Mouse (Mus musculus) limb, embryonic 11.5 days (tissue): Measurements from ENCODE around the gene Epyc. TPM values are rescaled to one million over a fixed set of nuclear protein-coding genes. Genes with fewer than 3 reads are reported as not detected.

Experiments used
- ATAC-seq: fragments of 200-750 bp; cut with Nextera tagmentation; 2 replicates; pipeline ENCODE4 v1.8.0; 2017; ENCODE audit warnings: low read depth; ENCODE audit not compliant: insufficient number of reproducible peaks, low FRiP score, low TSS enrichment
- DNase-seq: peaks from one replicate; pipeline ENCODE4 v3.0.0-alpha.2; 2015; ENCODE audit warnings: low spot score
- H3K27ac ChIP-seq: fragments of 300-500 bp; sonication (generic); replicated peaks from 2 replicates; pipeline ENCODE4 v1.5.1; 2014; ENCODE audit warnings: low read depth, mild to moderate bottlenecking, low read length
- H3K27me3 ChIP-seq: fragments of 300-500 bp; sonication (generic); 2 replicates; pipeline ENCODE4 v1.6.1; 2014; ENCODE audit warnings: mild to moderate bottlenecking, low read length, mixed read lengths; ENCODE audit not compliant: control insufficient read depth, insufficient read depth
- H3K36me3 ChIP-seq: fragments of 300-500 bp; sonication (generic); 2 replicates; pipeline ENCODE4 v1.6.1; 2014; ENCODE audit warnings: mild to moderate bottlenecking, low read length, moderate library complexity, mixed read lengths; ENCODE audit not compliant: control insufficient read depth, insufficient read depth
- H3K4me1 ChIP-seq: fragments of 300-500 bp; sonication (generic); 2 replicates; pipeline ENCODE4 v1.6.1; 2014; ENCODE audit warnings: low read length, mixed read lengths; ENCODE audit not compliant: control insufficient read depth, insufficient read depth
- H3K4me2 ChIP-seq: fragments of 300-500 bp; sonication (generic); 2 replicates; pipeline ENCODE4 v1.6.1; 2014; ENCODE audit warnings: low read depth, mild to moderate bottlenecking, moderate library complexity; ENCODE audit not compliant: severe bottlenecking
- H3K4me3 ChIP-seq: fragments of 300-500 bp; sonication (generic); 2 replicates; pipeline ENCODE4 v1.5.1; 2014; ENCODE audit warnings: low read depth, low read length
- H3K9ac ChIP-seq: fragments of 300-500 bp; sonication (generic); 2 replicates; pipeline ENCODE4 v1.6.1; 2014; ENCODE audit warnings: mild to moderate bottlenecking, low read length
- H3K9me3 ChIP-seq: fragments of 300-500 bp; sonication (generic); 2 replicates; pipeline ENCODE4 v1.6.1; 2016; ENCODE audit warnings: low read length; ENCODE audit not compliant: control insufficient read depth
- WGBS: fragments of 180-500 bp; shearing (Covaris S2); extraction: QIAGEN DNeasy Blood & Tissue Kit; methylation state at CpG from one replicate; pipeline ENCODE4 v1.1.7; 2014; 5-methylcytosine and 5-hydroxymethylcytosine counted together
- polyA plus RNA-seq: library from polyadenylated mRNA; unstranded; fragments of >200 nt; fragmentation: Nextera tagmentation; extraction: Ambion mirVana; gene quantifications from 2 replicates; pipeline ENCODE4 v1.2.1, GENCODE M21; 2014

Epyc gene
- polyA plus RNA-seq = 0.54 and 1.4 TPM in 2 replicates

- H3K4me1 ChIP-seq = no peaks in the 10 kb centered on the region
Observed at GRCm38 (mm10) chr10:97643768-97644167, at the start of gene Epyc. TSS of gene Epyc (plus strand) at chr10:97644068.

DNA sequence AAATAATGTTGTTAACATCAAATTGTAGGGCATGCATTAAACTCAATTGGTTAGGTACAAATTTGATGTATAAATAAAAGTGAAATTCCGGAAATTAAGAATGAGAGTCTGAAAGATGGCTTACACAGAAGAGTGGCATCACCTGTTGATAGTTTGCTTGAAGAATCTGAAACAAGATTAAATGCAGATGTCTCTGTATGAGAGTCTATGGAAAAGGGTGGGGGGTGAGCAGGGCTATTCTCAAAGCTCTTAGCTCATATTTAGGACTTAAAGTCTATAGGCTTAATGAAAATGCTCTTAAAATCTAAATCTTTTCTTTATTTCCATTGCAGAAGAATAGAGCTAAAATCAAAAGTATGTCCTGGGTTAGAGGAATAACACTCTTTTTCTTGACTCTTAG lies 48.2 kb upstream of the Epyc start:
- H3K36me3 ChIP-seq = no peaks in the 10 kb centered on the region
- ATAC-seq (no peak), DNase-seq (no peak)
- no peak overlapping the region for H3K4me3 ChIP-seq
- H3K9ac ChIP-seq = no peak overlapping the region
- H3K27ac ChIP-seq = no peak overlapping the region
- no peaks in the 10 kb centered on the region for H3K9me3 ChIP-seq
- no peaks in the 10 kb centered on the region for H3K4me1 ChIP-seq
- WGBS = 63% methylated on average over 1 of the region's 1 CpGs
- H3K27me3 ChIP-seq = no peaks in the 10 kb centered on the region
- no peak overlapping the region for H3K4me2 ChIP-seq

More at GRCm38 (mm10) chr10:97643768-97644167, at the start of gene Epyc:
- ATAC-seq (no peak), DNase-seq (no peak)
- no peak within 1 kb of the TSS for H3K4me2 ChIP-seq
- 81% methylated on average over 2 of the region's 2 CpGs for WGBS
- no peak within 1 kb of the TSS for H3K9ac ChIP-seq
- H3K27ac ChIP-seq = no peak within 1 kb of the TSS
- H3K36me3 ChIP-seq = no peaks in the 10 kb centered on the region
- H3K27me3 ChIP-seq = no peaks in the 10 kb centered on the region
- H3K9me3 ChIP-seq = no peaks in the 10 kb centered on the region
- H3K4me3 ChIP-seq = no peak within 1 kb of the TSS

- Histone ChIP-seq H3K27ac (no peak overlapping the region), H3K4me2 (no peak overlapping the region), H3K27me3 (no peaks in the 10 kb centered on the region), H3K4me1 (no peaks in the 10 kb centered on the region), H3K4me3 (no peak overlapping the region), H3K36me3 (no peaks in the 10 kb centered on the region), H3K9ac (no peak overlapping the region), H3K9me3 (no peaks in the 10 kb centered on the region)
- ATAC-seq (no peak), DNase-seq (no peak)
- 67% methylated on average over 4 of the region's 4 CpGs for WGBS
Observed at GRCm38 (mm10) chr10:97601744-97602143, 42.1 kb upstream of the Epyc start.

- DNase-seq = no peak
- no peaks in the 10 kb centered on the region for H3K4me1 ChIP-seq
- H3K9ac ChIP-seq = no peak overlapping the region
- no peak overlapping the region for H3K27ac ChIP-seq
- H3K27me3 ChIP-seq = no peaks in the 10 kb centered on the region
- H3K36me3 ChIP-seq = no peaks in the 10 kb centered on the region
- H3K4me2 ChIP-seq = no peak overlapping the region
- H3K4me3 ChIP-seq = no peak overlapping the region
- ATAC-seq = no peak
- H3K9me3 ChIP-seq = no peaks in the 10 kb centered on the region
Observed at GRCm38 (mm10) chr10:97603256-97603655, 40.6 kb upstream of the Epyc start.

- DNase-seq (no peak), ATAC-seq (no peak)
- H3K9ac ChIP-seq = no peak within 1 kb of the TSS
- no peaks in the 10 kb centered on the region for H3K9me3 ChIP-seq
- H3K27me3 ChIP-seq = no peaks in the 10 kb centered on the region
- no peak within 1 kb of the TSS for H3K4me2 ChIP-seq
- no peaks in the 10 kb centered on the region for H3K36me3 ChIP-seq
- no peaks in the 10 kb centered on the region for H3K4me1 ChIP-seq
- no peak within 1 kb of the TSS for H3K4me3 ChIP-seq
- 78% methylated on average over 2 of the region's 2 CpGs for WGBS
- H3K27ac ChIP-seq = no peak within 1 kb of the TSS
Observed at GRCm38 (mm10) chr10:97606579-97606978, 37.3 kb upstream of the Epyc start, which contains the start of gene Kera. TSS of gene Kera (plus strand) at chr10:97606879.

- DNase-seq (no peak), ATAC-seq (no peak)
- H3K27me3 ChIP-seq = no peaks in the 10 kb centered on the region
- 92% methylated on average over 1 of the region's 1 CpGs for WGBS
- H3K9ac ChIP-seq = no peak overlapping the region
- no peaks in the 10 kb centered on the region for H3K4me1 ChIP-seq
- no peak overlapping the region for H3K27ac ChIP-seq
- H3K4me2 ChIP-seq = no peak overlapping the region
- no peaks in the 10 kb centered on the region for H3K9me3 ChIP-seq
- H3K36me3 ChIP-seq = no peaks in the 10 kb centered on the region
- no peak overlapping the region for H3K4me3 ChIP-seq
Observed at GRCm38 (mm10) chr10:97622328-97622727, 21.5 kb upstream of the Epyc start.

DNA sequence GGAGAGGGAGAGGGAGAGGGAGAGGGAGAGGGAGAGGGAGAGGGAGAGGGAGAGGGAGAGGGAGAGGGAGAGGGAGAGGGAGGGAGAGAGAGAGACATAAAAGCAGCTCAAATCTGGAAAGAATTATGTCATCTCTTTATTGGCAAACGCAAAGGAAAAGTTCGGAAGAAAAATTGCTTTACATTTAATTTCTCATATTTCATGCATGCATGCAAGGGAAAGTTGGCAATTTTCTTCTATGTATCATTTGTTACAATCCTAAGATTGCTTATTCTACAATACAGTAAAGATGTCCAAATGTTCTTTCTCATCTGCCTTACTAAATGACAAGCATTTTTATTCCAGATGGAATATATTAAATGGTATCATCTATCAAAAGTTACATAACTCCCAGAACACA lies 19.5 kb upstream of the Epyc start:
- no peak overlapping the region for H3K27ac ChIP-seq
- DNase-seq = no peak
- 44% methylated on average over 2 of the region's 2 CpGs for WGBS

DNA sequence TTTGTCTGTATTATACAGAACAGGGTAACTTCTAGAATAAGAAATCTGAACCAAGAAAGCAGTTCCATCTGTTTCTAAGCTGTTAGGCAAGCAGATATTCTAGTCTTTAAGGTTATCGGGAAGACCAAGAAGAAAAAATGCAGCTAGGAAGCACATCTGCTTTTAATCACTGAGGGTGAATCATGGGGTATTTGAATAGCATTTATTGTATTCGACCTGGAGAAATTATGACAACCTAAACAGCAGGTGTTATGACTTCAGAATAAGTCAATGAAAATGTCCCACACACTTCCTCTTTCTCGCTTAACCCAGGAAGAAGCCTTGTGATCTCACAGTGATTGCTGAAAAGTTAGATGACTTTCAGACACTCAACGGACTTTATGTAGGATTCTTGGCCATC lies 18.8 kb upstream of the Epyc start:
- Histone ChIP-seq H3K36me3 (no peaks in the 10 kb centered on the region), H3K4me3 (no peak overlapping the region), H3K27ac (no peak overlapping the region), H3K27me3 (no peaks in the 10 kb centered on the region), H3K4me1 (no peaks in the 10 kb centered on the region), H3K9me3 (no peaks in the 10 kb centered on the region), H3K9ac (no peak overlapping the region), H3K4me2 (no peak overlapping the region)
- WGBS = 38% methylated on average over 4 of the region's 4 CpGs
- DNase-seq (no peak), ATAC-seq (no peak)

More for the DNA sequence above, 19.5 kb upstream of the Epyc start:
- Histone ChIP-seq H3K4me2 (no peak overlapping the region), H3K4me1 (no peaks in the 10 kb centered on the region), H3K9ac (no peak overlapping the region), H3K9me3 (no peaks in the 10 kb centered on the region), H3K36me3 (no peaks in the 10 kb centered on the region), H3K27me3 (no peaks in the 10 kb centered on the region), H3K4me3 (no peak overlapping the region)
- ATAC-seq = no peak

DNA sequence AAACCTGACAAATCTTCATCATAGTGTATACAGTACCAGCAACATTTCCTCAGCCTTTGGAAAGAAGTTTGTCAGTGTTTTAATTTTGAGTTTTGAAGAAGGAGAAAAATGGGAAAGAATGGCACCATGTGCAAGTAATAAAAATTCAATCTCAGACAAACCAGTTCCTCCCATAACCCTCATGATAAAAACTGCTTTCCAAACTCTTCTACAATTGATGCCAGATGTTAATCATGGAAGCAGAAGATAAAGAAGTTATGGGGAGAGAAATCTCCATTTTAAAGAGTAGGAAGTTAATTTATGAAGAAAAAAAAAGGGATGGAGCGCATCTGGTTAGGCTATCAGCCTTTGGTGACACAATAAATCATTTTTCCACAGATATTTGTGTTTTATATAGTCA lies 17.3 kb upstream of the Epyc start:
- ATAC-seq = no peak
- H3K9ac ChIP-seq = no peak overlapping the region
- no peaks in the 10 kb centered on the region for H3K27me3 ChIP-seq
- DNase-seq = no peak
- H3K9me3 ChIP-seq = no peaks in the 10 kb centered on the region
- no peak overlapping the region for H3K27ac ChIP-seq
- no peaks in the 10 kb centered on the region for H3K36me3 ChIP-seq
- no peaks in the 10 kb centered on the region for H3K4me1 ChIP-seq
- whole genome bisulfite sequencing = 58% methylated on average over 1 of the region's 1 CpGs
- H3K4me3 ChIP-seq = no peak overlapping the region
- H3K4me2 ChIP-seq = no peak overlapping the region
